Mouse (Mus musculus) brain, adult 2 months (tissue): ENCODE results near the gene Ube2g1.

ENCODE experiments used
- DNase-seq: peaks from one replicate; pipeline ENCODE4 v3.0.0; 2011; ENCODE audit warnings: low read depth, low spot score

Gene Ube2g1

DNA sequence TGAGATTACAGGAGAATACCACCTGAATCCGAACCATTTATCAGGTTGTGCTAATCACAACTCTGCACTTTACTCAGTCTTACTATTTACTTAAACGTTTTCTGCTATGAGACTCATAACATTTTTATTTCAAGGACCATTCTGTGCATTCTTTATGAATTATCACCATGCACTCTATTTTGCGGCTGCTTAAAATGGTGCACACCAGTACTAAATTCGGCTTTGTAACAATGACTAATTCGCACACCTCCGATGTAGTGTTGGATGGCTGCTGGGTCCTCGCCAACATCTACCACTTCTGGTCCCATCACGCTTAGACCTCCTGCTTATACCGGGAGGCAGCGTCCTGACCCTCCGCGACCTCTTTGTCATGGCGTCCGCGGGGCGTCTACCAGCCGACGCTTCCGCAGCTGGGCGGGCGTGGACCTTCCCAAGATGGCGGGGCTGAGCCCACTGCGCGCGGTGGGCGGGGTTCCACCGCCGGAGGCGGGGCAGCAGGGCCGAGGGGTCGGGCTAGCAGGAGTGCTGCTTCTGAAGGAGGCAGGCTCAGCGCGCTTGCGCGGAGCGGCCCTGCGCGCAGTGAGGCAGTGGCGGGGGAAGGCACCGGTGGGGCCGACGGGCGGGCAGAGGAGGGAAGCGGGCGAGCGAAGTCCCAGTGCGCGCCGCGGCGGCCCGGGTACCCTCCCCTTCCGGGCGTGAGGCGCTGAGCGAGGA, at the start of gene Ube2g1:
Ube2g1 (plus strand) TSS at position 590 of the 714 bp plus-strand sequence.
- peak; percentile 99 for DNase-seq

DNA sequence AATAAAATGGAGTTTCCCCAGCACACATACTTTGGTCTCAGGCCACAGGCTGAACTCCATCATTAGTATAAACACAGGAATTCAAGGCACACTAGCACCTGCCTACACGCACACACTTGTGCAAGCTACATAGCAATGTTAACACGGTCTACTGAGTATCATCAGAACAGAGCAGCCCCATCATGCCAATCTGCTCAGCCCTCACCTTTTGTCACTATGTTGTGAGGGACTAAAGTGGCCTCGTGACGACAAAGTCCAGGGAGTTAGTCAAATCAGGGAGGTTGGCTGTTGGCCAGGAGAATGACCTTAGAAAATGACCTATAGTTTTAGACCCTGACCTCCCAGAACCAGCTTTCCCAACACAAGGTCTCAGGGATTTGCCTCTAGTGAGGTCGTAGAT, 48.9 kb upstream of the Ube2g1 start:
- DNase-seq = no peak

DNA sequence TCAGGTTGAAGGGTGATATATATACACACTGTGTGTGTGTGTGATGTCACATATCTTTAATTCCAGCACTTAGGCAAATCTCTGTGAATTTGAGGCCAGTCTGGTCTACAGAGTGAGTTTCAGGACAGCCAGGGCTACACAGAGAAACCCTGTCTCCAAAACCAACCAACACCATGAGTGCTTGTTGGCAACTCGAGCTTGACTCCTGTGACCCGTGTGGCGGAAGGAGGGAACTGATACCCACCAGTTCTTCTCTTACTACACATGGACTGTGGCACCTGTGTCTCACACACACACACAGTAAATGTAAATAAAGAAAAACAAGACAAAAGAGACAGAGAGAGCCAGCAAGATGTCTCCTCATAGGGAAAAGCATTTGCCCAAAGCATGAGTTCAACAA, 46.4 kb upstream of the Ube2g1 start:
- DNase-seq = no peak

DNA sequence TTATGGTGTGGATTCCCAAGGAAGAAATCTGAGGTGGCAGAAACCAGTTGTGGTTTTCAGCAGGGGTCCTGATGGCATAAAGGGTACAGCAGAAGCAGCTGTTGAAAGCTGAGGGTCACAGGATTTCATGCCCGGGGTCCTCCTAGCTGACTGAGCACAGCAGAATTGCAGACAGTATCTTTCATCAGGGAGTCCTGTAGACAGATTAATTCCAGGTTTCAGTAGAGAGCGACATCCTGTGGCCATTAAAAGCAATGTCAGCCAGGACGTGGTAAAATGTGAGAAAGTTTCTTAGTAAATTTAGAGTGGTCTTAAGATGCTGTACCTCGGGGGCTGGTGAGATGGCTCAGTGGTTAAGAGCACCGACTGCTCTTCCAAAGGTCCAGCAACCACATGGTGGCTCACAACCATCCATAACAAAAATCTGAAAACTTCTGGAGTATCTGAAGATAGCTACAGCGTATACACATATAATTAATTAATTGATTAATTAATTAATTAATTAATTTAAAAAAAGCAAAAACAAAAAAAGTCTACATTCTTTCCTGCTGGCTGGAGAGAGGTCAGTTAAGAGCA, 42.8 kb upstream of the Ube2g1 start:
- DNase-seq = peak; percentile 75

DNA sequence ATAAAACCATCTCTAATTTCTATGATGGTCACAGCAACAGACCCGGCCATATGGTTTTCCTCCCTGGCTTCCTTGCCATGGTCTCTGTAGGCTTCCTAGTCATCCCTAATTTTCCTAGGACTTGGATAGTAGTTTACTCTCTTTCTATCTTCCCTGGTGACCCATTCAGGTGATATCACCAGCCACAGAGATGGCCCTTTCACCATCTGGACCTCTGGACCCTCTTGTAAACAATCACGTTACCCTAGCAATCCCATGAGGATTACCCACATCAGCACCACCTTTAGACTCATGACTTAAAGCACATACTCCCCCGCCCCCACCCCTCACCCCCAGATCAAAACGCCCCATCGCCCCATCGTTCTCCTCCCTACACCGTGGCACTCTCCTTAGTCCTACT, 40.8 kb upstream of the Ube2g1 start:
- DNase-seq = no peak

DNA sequence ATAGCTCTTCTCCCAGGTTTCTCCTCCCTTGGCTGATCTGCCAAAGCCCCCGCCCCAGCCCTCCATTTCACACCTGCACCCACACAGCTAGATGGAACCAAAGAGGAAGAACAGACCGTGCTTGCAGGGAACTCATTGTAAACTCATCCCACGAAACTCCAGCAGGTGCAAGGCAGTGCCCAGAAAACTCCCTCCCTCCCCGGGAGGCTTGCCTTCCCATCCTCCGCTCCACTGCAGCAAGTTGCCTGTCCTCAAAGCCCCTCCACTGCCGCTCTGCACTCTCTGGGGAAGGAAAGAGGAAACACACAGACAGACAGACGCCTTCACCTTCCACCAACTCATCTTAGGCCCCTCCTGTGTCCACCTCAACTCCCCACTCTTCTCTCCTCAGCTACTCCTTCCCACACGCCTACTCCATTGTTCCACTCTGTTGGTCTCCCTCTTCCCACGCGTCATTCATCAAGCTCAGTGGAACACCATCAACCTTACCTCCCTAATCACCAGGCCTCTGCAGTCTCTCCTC, 40.2 kb upstream of the Ube2g1 start:
- peak; percentile 87 for DNase-seq

DNA sequence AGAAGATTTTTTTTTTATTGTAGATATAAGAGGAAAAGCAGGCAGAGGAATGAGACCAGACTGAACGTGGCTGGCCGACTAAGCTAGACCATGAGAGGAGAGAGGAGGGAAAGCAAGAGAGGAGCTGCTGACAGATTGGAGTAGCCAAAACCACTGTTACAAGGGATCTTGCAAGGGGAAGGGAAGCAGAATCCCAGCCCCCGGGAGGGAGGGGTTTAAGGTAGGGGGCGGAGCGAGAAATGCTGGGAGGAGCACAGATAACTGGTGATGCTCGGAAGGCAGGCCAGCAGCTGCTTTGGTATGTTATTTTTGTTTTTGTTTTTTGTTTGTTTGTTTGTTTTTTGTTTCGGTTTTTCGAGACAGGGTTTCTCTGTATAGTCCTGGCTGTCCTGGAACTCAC, 38.0 kb upstream of the Ube2g1 start:
- DNase-seq = no peak

DNA sequence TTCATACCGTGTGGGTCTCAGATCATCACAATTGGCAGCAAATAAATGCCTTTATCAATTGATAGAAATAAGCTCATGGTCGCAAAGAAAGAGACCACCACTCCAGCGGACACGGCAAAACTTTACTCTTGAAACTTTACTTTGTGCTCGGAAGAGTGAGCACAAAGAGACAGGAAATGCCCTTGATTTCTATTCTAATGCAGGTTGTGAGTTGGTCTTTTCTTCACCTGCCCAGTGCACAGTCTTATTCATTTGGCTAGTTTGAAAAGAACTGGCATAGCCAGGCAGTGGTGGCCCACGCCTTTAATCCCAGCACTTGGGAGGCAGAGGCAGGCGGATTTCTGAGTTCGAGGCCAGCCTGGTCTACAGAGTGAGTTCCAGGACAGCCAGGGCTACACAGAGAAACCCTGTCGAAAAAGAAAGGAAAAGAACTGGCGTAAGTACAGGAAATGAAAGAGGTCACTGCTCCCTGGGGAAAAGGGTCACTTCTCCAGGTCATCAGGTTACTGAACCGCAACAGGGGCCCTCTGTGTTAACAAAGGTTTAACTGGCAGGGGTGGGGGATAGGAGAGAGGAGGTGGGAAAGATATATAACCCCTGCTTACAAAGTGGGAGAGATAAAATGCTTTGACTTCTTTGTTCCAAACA, 37.3 kb upstream of the Ube2g1 start:
- no peak for DNase-seq

DNA sequence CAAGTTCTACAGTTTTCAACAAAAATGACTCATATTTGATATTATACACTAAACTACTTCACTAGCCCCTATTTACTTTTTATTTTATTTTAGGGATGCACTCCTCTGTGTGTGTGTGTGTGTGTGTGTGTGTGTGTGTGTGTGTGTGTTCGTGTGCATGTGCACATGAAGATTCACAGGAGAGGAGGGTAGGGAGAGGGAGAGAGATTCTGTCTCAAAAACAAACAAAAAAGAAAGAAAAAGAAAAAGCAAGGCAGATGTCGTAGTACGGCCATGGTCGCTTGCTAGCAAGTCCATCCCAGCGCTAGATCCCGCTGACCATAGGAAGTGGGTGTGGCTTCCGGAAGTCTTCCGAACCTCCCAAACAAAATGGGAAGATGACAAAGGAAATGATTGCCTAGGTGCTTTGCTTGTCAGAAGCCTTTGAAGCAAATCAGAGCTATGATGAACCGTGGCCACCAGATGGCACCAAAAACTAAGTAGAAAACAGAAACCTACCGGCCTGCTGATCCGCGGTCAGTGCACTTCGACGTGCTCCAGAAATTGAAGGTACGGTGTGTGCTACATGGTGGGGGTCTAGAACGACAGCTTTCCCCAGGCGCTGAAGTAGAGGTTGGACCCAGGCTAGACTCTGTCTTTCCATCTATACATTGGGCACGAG, 36.6 kb upstream of the Ube2g1 start:
- DNase-seq = peak; percentile 92

DNA sequence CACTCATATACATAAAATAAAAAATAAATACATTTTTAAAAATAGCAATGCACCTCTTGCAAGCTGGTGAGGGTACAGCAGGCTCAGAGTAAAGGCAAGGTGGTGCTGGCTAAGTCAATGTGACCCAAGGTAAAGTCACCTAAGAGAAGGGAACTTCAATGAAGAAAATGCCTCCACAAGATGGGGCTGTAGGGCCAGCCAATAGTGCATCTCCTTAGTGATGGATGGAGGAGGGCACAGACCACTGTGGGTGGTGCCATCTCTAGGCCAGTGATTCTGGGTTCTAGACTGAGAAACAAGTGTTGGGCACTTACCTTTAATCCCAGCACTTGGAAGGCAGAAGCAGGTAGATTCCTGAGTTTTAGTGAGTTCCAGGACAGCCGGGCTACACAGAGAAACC, 33.3 kb upstream of the Ube2g1 start:
- peak; percentile 39 for DNase-seq

DNA sequence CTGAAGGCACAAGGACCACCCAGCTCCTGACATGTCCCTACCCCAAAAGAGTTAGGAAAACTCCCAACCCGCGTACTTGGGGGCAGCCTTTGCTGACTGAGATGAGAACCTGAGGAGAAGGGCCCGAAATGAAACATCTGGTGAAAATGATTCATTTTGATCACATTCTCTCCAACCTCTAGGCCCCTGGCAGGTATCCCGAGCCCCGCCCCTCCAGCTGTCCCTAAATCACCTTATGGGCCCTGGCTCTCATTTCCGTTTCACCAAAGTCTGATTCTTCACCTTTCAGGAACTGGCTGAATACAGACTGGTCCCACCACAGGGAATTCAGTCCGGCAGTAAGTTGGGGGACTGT, 31.0 kb upstream of the Ube2g1 start:
- DNase-seq = no peak

DNA sequence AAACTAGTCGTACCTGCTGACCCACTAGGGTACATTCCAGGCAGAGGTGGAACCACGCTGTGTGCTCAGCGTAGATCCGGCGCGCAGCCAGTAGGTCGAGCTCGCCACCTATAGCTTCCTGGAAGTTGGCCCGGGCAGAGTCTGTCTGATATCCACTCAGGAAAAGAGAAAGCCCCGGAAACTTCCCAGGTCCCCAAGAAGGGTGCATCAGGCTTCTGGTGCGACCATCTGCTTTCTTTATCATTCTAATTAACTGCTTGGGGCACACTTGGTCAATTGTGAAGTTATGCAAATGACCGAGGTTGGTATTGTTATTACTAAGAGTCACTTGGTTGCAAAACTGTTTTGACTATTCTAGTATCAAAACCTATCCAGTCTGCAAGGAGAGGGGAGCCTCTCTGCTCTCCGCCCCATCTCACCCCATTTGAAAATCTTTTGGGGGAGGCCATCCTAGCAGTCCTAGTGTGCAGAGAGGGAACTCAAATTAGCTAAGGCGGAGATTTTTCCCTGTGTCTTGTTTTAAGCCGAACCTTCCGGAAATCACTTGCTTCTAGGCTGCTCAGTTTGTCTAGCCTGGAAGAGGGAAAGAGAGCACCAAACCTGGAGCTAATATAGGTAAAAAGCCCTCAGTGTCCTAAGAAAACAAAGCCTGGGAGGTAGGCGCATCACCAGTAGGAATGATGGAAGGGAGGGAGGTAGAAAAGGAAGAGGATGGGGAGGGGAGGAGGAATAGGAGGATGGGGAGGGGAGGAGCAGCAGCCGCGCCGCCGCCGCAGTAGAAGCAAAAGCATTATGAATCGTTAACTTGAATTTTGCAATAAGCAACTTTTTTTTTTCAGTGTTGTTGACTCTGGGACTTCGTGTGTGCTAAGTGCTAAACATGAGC, 30.4 kb upstream of the Ube2g1 start:
- peak; percentile 52 for DNase-seq

DNA sequence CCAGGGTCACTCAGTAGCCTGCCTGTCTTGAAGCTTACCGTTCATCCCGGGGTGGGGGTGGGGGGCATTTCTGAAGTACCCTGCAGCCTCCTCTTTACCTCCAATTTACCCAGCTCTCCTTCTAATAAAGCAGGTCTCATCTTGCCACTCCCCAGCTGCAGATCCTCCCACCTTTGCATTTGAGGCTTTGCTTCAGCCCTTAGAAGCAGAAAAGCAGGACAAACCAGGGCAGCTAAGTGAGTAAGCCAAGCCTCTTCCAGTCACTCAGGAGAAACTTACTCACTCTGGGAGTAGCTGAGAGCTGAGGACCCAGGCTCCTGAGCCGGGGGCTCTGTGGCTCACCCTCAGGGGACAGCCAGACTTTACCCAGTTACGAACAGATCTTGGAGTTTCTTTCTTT, 28.6 kb upstream of the Ube2g1 start:
- no peak for DNase-seq

DNA sequence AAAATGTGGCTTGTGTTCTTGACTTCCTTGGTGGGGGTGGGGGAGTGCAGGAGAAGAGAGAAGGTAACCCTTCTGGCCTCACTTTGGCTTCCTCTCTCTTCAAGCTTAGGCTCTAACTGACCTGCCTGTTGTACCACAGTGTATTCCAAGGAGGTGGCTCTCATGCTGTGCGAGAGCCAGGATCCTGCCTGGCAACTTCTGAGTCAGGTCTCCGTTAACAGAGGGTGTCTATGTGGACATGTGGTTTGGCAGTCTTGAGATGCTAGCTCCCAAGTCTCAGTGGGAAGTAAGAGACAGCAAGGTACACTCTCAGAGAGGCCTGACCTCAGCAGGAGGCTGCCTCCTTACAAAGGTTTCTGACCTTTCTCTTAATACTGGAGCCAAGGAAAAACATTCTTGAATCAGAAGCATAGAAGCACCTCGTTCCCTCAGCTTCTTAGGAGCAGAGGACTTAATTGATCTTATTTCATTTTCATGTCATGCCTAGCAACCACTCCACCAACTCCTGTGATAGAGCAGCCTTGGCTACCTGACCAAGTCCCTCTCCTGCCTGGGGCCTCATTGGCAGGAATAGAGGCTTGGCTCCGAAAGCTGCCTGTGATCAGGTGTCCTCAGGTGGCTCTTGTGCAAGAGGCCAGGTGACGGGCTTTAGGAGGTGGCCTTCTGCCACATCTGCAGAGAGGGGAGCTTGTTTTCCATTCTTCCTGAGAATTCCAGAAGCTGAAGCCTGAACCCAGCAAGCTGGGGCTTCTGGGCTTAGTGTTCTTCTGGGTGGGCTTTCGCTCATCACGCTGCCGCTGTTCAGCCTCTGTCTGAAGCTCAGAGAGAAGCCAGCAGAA, 25.3 kb upstream of the Ube2g1 start:
- DNase-seq = peak; percentile 48

DNA sequence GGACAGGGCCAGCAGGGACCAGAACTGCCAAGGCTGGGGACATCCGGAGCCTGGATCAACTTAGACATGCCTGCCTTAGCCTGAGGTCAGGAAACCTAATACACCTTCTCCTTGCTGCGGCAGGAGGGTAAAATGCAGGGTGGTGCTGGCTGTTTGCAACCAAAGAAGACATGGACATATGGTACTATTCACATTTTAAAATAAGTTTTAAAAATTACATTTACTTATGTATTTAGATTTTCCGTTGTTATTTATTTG, 24.7 kb upstream of the Ube2g1 start:
- DNase-seq = no peak

DNA sequence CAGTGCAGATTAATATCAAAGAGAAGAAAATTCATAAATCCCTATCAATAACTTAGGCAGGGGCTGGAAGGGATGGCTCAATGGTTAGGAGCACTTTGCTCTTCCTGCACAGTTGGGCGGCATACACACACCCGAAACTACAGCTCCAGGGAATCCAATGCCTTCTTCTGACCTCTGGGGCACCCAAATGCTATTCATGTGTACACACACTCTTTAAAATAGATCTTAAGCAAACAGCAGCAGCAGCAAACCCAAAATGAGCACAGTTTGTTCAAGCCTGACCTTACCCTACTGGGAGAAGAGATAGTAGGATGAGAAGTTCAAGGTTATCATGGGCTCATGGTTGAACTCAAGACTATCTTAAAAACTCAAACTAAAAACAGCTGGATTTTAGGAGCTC, 24.0 kb upstream of the Ube2g1 start:
- no peak for DNase-seq

DNA sequence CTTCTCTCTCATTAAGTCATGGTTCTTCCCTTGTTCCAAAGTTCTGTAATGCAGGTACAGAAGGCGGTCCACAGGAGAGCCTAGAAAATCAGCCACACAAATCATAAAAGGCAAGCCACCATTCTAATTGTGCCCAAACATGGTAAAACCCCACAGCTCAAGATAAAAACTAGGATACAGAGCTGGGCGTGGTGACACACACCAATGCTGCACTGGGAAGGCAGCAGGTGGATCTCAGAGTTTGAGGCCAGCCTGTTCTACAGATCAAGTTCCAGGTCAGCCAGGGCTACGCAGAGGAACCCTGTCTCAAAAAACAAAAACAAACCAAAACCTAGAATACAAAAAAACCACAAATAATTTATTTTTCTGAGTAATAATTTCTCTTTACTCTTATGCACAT, 20.5 kb upstream of the Ube2g1 start:
- no peak for DNase-seq

DNA sequence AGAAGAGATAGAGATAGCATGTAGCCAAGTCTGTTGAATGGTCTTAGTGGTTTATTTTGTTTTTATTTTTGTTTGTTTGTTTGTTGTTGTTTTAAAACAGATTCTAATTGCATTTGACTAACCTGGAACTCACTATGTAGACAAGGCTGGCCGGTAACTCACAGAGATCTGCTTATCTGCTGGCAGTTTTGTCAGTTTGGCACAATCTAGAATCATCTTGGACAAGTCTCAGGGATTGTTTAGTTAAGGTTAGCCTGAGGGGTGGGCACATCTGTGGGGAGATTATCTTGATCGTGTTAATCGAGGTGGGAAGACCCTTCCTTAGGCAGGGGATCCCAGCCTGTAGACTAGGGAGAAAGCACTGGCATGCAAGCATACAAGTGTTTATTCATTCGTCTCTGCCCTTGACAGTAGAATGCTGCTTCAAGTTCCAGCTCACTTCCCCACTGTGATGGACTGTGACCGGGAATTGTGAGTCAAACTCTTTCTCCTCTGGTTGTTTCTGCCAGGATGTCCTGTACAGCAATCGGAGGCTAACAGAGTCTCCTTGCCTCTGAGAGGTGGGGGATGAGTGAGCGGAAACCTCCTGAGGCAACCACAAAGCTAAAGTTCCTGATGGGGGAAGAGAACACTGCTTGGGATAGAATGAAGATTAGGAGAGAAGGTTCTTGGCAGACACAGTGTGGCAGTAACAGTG, 19.4 kb upstream of the Ube2g1 start:
- DNase-seq = no peak

DNA sequence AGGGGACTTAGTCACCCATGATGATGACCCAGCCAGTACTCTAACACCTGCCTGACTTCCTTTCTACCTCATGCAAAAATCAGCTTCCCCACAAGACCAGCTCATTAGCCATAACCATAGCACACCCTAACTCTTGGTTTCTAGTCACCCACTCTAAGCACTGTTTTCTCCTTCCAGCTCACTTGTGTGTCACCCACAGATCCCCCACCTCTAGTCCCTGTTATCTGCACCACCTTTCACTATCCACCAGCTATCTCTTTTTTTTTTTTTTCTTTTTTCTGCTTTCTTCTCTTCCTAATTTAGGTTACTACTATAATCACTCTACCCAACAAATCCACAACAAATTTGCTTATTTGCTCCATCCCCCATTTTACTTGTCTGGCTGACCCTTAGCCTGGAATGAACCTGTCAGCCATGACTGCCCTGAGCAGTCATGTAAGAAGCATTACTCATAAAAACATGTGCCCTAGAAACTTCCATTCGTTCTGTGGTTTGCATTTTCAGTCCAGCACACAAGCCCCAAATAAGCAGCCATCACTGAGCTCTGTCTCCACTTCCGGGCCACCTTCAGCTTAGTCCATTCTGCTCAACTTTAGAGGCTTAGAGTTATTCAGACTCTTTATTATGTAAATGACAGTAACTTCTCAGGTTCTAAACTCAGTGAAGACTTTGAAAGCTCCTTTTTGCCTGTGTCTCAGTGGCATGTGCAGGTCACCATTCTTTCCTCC, 11.9 kb upstream of the Ube2g1 start:
- DNase-seq = no peak

DNA sequence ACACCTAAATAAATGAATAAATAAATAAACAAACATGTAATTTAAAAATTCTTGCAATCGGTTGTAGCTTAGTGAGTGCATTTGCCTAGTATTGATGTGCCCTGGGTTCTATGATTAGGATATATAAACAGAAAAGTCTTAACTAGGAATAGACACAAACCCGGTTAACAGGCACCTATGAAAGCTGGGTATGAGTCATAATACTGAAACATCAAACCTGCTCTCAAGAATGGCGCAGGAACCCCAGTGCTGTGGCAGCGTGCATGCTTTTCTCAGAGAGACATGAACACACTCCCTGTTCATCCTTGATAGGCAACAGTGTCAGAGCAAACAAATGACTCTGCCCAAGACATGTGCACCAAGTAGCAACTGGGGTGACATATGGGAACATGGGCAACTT, 9.3 kb upstream of the Ube2g1 start:
- no peak for DNase-seq
